Mouse (Mus musculus) layer of hippocampus, postnatal 36 days (tissue): Measurements from ENCODE around the gene Sorbs2. TPM values are rescaled to one million over a fixed set of nuclear protein-coding genes. Genes with fewer than 3 reads are reported as not detected.

Source experiments
- DNase-seq, 2 experiments: peaks; one replicate each; pipeline ENCODE4 v3.0.0; 2022
- total RNA-seq, 2 experiments: library from RNA; stranded (reverse); gene quantifications; 2 replicates each; pipeline ENCODE4 v1.2.3; 2021

The Sorbs2 gene
- total RNA-seq, 2 experiments from 2014 or later = 176 to 197 TPM

DNA sequence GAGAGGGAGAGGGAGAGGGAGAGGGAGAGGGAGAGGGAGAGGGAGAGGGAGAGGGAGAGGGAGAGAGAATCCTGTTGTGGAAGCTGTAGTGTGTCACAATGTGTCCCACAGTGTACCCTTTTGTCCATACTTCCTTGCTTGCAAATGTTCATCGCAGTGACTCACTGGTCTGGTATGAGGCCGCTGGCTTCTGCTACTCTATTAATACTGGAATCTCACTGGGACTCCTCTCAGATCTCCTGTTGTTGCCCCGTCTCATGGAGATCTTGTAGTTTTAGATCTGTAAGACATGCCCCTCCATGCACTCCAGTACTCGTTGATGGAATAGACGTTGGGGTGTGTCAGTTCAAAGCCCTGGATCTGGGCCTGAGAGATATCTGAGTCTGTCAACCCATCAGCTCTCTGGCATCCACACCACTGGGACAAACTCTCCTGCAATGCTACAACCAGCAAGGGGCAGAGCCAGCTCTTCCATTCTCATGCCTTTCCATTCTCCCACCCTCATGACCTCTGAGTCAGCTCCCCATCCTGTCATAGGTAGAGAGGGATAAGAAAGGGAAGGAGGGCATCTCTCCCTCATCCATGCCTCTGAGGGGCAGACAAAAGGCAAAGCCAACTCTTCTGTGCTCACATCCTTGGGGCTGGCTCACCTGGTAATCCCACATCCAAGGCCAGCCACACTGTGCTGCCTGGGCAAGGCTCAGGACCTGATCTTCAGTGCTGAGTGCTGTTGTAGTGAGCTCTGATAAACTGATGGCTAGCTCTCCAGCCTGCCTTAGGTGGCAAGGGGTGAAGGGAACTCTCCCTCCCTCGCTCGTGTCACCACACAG lies 72.3 kb downstream of the Sorbs2 start:
- DNase-seq = no peak

DNA sequence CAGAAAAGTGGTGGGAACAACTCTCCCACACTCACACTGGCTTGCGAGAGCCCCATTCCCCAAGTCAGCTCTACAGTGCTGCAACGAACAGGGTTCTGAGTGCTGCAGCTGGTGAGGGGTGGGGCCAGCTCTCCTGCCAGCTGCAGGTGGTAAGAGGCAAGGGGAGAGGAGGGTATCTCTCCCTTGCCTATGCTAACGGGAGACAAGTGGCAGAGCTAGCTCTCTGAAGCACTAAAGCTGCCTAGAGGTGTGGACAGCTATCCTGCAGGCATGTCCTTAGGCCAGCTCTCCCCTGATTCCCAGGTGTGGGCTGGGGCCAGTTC lies 72.9 kb downstream of the Sorbs2 start:
- no peak for DNase-seq

DNA sequence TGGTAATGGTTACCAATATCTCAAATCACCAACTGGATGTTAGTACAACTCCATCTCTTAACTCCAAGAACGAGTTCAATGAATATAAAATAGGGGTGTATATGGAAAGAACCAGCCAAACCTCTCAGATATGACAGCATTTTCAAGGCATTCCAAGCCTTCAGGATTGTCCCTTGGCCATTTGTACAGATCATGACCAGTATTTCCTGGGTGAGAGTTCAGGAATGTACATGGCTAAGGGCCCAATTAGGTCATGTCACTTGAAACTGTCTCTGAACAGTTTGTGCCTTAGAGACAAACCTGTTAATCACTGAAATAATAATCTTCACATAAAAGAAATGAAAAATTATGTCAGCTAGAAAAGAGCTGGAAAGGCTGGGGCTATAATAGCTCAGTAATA lies 76.3 kb downstream of the Sorbs2 start:
- DNase-seq = no peak

DNA sequence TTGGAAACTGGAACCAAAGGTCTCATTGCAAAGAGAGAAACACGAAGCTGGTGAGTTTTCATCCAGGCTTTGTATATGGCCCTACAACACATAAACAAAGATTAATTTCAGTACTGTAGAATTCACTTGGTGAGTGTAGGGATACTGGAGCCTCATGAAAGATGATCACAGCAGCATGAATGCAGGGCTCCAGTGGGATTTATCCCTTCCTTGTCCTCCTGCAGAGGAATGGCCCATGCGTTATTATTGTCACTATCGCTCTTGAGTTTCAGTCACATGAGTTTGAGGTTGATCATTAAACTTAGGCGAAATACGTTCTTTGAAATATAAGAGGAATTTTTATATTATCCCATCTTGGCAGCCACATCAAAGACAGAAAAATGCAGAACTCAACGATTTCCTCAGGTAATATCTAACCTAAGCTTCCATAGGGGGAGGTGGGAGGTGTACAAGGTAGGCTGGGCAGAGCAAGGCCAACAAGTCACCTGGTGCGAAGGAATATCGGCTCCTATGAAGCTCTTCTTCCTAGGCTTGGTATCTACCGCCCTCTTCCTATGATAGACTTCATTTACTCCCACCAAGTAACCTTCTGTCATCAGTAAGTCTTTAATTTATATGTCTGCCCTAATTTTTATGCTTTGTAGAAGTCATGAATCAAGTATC lies 76.9 kb downstream of the Sorbs2 start:
- no peak for DNase-seq

DNA sequence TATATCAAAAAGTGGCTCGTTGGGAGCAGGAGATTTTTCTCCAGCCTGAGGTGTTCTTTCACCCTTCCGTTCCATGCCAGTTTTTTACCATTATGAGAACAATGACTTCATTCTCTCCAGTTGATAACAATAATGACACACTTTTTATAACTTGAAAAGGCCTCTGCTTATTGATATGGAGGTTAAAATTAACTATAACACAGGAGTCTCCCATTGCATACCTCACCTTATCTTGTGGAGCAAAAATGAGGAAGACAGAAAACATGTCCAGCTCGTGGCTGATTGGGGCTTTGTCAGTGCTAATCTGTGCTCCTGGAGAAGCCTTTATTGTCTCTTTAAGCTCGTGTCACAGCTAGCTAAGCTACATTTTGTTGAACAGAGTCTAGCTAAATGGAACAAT lies 77.6 kb downstream of the Sorbs2 start:
- no peak for DNase-seq

DNA sequence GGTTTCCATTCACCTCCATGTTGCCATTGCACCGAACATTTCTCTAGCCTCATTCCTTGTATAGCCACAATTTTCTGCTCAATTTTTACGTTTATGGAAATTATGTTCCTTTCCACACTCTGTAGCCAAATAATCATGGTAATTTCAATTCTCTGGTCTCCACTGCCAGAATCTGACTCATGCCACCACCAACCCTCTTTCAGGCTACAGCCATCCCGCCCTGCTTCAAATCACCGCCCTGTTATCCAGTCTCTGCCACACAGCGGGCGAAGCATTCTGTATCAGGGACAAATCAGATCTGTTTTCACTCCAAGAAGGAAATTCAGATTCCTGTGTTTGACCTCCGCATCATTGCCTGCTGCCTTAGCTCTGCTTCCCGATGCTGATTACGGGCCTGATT lies 79.4 kb downstream of the Sorbs2 start:
- peak in 1 of 2 experiments; percentile 21 for DNase-seq

DNA sequence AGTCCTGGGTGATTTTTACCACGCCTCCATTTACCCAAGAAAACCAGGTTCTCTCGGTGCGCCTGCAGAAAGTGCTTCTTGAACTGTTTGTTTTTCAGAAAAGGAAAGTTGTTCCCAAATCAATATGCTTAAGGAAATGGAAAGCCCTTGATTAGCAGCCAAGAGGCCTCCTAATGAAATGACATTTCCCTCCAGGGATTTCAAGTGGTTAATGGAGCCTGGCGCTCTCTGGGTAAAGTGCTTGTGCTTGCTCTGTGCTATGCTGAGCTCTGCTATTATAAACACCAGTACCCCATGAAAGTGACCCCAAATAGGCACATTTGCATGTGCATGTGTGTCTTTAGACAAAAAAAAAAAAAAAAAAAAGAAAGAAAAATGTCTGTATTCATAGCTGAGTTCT lies 84.3 kb downstream of the Sorbs2 start:
- no peak for DNase-seq

DNA sequence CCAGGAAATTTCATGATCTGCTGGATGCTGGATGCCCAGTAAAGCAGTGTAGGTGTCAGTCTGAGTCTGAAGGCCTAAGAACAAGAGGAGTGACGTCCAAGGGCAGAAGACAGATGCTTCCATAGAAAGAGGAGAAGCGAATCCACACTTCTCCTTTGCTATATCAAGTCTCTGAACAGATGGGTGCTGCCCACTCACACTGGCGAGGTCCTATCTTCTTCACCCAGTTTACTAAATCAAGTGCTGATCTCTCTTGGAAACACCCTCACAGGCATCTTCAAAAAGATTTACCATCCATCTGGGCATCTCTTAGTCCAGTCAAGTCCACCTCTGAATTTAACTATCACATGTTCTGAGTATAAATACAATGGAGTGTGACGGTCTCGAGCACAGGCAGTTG lies 86.1 kb downstream of the Sorbs2 start:
- DNase-seq = no peak

DNA sequence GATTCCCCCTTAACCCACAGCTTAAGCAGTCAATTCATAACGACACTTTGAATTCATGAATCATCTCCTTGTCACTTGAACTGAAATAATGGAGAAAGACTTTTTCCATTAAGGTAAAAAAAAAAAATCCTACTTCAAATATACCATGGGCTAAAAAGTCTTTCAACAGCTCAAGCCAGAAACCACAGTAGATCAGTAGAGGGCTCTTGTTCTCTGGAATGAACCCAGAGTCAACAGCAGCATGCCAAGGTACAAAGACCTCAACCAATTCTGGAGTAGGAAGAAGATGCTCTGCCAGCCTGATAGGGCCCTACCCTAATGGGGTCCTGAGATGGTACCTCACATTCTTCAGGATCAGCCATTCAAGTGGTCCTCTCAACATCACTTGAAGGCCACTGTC lies 88.4 kb downstream of the Sorbs2 start:
- no peak for DNase-seq

DNA sequence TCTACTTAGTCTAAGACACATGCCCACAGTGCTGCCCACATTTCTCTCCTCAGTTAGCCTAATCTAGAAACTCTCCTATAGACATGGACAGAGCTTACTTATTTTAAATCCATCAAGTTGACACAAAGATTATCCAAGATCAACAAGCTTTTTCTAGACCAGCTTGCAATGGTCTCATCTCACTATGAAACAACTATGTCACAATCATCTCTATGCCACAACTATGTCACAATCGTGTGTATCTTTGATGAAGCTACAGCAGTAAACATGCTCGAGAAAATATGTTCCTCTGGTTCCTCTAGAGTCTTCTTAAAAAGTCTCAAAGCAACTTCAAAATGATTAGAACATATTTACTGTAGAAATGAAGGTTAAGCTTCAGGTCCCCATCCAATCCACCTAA lies 89.0 kb downstream of the Sorbs2 start:
- DNase-seq = no peak

DNA sequence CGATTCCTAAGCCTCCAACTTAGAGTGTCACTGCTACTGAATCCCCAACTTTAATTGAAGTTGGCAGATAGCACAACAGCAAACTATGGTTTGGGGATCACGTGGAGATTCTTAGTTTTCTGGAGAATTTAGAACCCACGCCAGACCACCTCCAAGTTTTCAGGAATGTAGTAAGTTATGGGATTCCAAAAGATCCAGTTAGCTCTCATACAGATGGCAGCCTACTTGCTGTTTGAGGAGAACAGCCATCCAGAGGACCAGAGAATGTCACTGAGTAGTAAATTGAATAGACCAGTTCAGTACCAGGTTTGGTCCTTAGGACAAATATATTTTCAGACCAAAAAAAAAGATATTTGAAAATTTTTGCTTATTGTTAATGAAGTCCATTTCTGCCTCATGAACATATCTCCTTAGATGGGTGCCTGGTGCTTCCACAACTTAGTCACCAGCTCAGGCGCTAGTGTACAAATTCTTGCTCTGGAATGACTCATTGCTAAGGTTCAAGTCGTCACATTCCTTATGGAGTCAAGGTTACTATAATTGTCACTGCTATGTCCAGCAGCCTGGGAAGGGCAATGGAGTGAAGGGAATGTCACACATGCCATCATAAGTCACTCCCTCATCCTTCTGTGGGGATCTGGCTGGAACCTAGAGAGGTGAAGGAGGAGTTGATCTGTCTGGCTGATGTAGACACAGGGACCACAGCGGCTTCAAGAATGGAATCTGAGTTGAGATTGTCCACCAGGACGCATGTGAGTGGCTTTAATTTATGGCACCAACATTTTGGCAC lies 90.2 kb downstream of the Sorbs2 start:
- DNase-seq = no peak

DNA sequence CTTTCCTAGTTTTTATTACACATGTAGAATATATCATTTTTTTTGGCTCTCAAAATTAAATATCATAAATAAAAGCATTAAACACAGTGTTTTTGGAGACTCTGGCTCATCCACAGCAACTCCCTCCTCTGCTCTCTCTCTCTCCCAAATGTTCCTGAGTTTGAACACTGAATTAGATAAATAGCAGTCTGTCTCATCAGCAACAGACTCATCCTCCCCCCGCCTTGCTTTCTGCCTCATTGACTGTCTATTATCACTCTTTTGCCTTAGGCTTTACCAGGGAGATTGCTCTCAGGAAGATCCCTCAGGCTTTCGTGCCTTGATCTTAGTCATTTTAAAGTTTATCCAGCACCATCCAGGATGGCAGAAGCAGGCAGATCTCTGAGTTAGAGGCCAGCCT lies 91.3 kb downstream of the Sorbs2 start:
- DNase-seq = peak in 1 of 2 experiments; percentile 12

DNA sequence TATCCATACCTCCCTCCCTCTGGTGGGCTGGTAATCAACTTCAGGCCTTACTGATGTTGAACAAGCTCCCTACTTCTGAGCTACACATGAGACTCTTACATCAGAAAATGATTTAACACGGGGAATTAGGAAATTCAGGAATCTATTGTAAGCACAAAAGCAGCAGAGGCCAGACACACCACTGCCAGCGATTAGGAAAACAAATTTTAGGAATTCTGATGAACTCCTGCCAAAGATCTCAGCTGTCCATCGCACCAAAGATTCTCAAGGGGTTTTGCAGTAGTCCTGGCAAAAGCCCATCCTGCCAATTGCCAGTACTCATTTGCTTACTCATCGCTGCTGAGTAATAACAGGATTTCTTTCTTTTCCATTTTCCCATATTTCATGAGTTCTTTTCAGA lies 94.4 kb downstream of the Sorbs2 start:
- DNase-seq = peak in 1 of 2 experiments; percentile 13

DNA sequence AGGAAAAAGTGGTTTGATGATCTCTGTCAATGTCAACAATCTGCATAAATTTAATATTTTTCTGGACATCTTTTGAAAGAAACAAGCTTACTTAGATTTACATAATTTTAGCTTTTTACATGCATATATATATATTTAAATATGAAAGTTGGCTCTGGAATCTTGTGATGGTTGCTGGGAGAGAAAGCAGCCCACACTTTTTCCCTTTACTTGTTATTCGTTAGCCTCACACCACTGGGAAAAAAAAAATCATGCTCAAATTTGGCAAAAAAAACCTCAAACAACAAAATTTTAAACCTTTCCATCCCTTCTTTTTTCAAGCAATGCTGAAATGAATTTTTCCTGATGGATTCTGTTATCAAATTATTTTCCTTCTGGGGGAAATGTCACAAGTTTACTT lies 97.8 kb downstream of the Sorbs2 start:
- DNase-seq = no peak

DNA sequence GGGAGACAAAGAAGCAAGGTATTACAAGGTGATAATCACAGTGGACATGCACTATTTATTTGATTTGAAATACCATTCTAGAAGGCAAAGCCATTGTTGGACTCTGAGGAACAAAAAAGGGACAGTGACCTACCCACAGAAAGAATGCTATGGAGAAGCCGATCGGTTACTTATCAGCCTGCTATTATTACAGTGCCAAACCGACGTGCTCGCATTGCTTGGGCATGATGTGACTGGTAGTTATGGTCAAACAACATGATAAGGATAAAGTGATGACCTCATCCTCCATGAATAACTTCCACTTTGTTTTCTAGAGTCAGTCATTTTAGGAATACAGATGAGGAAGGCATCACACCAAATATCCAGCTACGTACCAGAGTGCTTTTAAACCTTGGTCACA lies 99.4 kb downstream of the Sorbs2 start:
- no peak for DNase-seq

DNA sequence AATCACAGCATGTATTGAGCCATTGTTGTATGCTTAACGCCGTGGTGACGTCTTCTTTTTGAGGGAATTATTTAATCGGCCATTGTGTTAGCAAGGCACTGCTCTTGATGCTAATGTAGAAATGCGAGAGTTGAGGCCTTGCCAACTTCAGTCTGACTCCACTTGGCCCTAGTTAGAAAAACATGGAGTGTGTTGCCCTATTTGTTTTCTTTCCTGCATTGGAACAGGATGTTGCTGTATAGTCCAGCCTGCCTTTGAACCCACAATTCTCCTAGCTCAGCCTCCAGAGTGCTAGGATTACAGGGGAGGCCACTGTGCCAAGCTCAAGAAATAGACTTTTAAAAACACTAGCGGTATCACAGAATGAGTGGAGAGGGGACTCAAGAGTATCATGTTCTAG lies 100.8 kb downstream of the Sorbs2 start:
- DNase-seq = no peak

DNA sequence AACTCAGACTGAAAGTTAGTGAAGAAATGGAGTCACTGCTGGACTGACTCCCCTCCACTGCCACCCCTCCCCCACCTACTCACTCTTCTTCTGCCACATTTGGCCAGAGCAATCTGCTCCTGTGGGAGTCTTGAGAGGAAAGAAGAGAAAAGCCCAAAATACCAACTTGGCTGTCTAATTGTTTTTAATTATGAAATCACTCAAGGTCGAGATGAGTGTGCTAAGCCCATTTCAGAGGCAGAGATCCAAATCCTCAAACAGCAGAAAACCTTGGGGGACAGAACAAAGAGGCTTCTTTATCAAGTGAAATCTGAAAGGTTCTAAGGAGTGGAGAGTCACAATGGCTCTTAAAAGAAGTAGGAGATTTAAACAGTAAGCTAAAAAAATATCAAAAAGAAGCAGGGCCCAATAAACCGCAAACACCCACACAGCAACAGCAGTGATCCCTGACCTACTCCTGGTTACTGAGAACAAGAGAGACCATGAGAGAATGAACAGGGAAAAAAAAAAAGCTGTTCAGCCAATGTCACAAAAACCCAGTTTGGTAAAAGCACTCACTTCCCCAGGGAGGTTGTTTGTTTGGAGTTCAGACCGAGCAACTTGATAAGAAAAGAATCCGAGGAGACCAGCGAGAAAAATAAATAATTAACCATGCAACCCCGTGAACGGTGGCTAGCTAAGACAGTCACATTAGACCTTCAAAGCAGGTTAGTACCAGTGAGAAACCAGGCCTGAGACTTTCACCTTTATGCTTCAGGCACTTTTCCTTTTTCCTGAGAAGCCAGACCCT lies 103.0 kb downstream of the Sorbs2 start:
- no peak for DNase-seq

DNA sequence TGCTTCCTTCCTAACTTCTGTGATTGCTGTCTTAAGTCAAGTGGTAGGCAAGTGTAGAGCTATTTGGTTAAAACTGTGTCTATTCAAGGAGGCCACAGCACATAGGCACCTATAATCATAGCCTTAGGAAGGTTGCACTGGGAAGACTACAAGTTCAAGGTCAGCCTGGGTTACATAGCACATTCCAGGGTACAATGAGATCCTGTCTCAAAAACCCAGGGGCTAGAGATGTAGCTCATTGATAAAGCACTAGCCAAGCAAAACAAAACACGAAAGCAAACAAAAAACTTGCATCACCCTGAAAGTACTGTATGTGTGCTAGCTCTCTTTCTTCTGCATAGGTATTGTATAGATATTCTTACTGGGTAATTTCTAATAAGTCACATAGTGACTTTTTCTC lies 103.7 kb downstream of the Sorbs2 start:
- no peak for DNase-seq

DNA sequence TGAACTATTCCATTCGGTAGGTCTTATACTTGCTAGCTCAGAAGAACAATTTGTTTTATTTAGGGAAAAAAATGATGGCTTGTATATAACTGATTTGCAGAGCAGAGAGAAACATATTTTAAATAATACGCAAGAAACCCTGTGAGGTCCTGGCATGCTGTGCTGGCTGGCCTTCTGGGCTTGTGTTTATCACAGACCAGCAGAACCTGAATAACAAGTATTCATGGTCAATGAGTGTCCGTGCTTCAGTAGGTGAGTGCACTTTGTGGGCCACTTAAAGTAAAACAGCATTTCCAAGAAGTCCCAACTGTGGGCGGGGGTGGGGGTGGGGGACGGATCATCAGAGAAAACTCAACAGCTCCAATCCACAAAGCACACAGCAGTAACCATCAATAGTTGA lies 107.0 kb downstream of the Sorbs2 start:
- no peak for DNase-seq

DNA sequence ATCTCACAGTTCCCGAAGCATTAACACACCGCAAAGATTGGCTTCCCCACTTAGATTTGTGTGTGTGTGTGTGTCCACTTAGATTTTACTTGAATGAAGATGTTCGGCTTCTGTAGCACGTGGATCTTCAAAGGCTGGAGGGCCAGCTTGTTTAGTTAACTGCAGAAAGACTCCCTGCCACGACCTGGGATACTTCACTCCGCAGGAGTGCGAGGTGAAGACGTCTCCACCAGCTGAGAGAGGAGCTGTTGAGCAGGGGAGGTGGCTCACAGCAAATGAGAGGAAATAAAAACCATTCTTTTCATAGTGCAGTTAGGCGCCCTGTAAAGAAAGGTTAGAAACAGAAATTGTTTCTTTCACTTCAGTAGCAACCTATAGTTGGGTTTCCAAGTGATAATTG lies 107.5 kb downstream of the Sorbs2 start:
- DNase-seq = no peak

DNA sequence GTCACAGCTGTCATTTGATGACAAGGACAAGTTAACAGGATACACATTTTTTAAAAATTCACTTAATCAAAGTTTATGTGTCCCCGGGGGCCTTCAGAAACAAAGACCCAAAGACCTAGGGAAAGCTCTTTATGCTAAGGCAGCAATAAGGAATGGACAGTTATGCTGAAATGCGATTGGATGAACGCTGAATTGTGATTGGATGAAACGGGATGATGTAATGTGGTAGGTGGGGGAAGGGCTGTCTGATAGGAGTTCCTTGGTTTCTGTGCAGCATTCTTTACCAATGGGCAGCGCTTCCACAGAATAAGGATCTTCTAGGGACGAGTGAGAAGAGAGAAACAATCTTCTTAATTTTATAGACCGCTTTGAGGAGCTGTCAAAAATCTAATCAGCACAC lies 108.0 kb downstream of the Sorbs2 start:
- DNase-seq = no peak

DNA sequence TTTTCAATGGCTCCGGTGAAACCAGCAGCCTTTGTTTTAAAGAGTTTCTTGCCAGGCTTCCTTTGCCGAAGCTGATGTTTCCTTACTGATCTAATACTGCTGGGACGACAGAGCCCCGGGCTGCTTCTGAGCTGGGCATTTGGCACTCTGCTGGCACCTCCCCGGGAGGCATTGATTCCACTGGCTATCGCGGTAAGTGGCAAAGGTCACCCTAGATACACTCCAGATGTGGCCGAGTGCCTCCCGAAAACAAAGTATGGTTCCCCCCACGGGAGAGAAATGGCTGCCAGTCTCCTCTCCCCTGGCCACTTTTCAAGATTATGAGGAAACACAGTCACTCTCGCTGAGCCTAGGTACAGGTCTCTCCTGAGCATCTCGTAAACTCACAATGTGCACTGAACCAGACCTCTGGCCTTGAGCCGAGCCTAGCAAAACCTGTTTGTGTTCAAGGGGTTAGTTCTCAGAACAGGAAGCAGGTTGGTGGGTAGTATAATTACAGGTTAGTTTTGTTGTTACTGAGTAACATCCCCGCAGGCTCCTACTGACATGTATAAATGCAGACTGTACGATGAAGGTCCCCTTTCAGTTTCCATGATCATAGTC lies 114.1 kb downstream of the Sorbs2 start:
- no peak for DNase-seq
